Mouse (Mus musculus): ENCODE measurements around the gene Gm10277.

Gene Gm10277

GRCm38 (mm10) chr11:77795216-77795615, 7.7 kb upstream of the Gm10277 start:
- DNase-seq: no peak

GRCm38 (mm10) chr11:77793238-77793930, 5.8 kb upstream of the Gm10277 start:
- DNase-seq: peak; percentile 98

- no peak for DNase-seq
Measured at GRCm38 (mm10) chr11:77792566-77792909, 5.0 kb upstream of the Gm10277 start.

- peak; percentile 89 for DNase-seq
Measured at GRCm38 (mm10) chr11:77791752-77792565, 4.4 kb upstream of the Gm10277 start.

- no peak for DNase-seq
Measured at GRCm38 (mm10) chr11:77791241-77791727, 3.7 kb upstream of the Gm10277 start.

- DNase-seq: no peak
Measured at GRCm38 (mm10) chr11:77790286-77790685, 2.7 kb upstream of the Gm10277 start.

- DNase-seq: no peak
Measured at GRCm38 (mm10) chr11:77789512-77789911, 2.0 kb upstream of the Gm10277 start.

- peak; percentile 61 for DNase-seq
Measured at GRCm38 (mm10) chr11:77785768-77786561, 1.6 kb downstream of the Gm10277 start.

- no peak for DNase-seq
Measured at GRCm38 (mm10) chr11:77785396-77785767, 2.2 kb downstream of the Gm10277 start.

GRCm38 (mm10) chr11:77784894-77785293, 2.7 kb downstream of the Gm10277 start:
- no peak for DNase-seq

- DNase-seq: peak; percentile 84
Measured at GRCm38 (mm10) chr11:77783747-77784646, 3.5 kb downstream of the Gm10277 start.

- DNase-seq: peak; percentile 69
Measured at GRCm38 (mm10) chr11:77783211-77783746, 4.3 kb downstream of the Gm10277 start.

- DNase-seq: no peak
Measured at GRCm38 (mm10) chr11:77782104-77782815, 5.3 kb downstream of the Gm10277 start.

GRCm38 (mm10) chr11:77781088-77781487, 6.5 kb downstream of the Gm10277 start:
- DNase-seq: peak; percentile 76

GRCm38 (mm10) chr11:77779240-77779639, 8.3 kb downstream of the Gm10277 start:
- DNase-seq: no peak

- DNase-seq: no peak
Measured at GRCm38 (mm10) chr11:77777937-77778336, 9.6 kb downstream of the Gm10277 start.

GRCm38 (mm10) chr11:77777436-77777835, 10.1 kb downstream of the Gm10277 start:
- DNase-seq: no peak

GRCm38 (mm10) chr11:77775701-77776400, 11.7 kb downstream of the Gm10277 start:
- peak; percentile 63 for DNase-seq

- no peak for DNase-seq
Measured at GRCm38 (mm10) chr11:77771879-77772713, 15.5 kb downstream of the Gm10277 start.

GRCm38 (mm10) chr11:77770346-77770745, 17.2 kb downstream of the Gm10277 start:
- DNase-seq: no peak

Measured in lung, postnatal 10 days (tissue).